9 mouse cellular contexts compared by ENCODE assay signal in the genomic region with DNA sequence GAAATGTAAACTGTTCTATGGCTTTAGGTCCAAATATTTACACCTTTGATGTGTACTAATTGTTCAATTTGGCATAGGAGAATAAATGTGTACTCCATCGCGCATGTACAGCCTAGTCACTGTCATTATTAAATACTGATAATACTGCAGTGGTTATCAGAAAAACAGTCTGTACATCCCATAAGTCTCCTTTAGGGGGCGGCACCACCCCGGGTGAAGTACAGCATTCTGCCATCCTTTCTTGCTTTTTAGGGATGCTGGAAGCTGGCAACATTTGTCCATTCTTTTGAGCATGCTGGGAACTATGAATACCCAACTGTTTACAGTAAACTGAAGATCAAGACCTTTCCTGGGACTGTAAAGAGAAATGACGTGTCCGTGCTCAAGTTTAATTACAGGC.
DNase-seq lines count a peak whose midpoint lies in the region; ATAC-seq lines count a peak whose summit lies in the region.
"Had no signal": no experiment of that assay in that cellular context is flagged by ENCODE, and none has a peak within 500 bp of the region (broad histone marks: within the 10 kb centered on the region; RNA-seq: fewer than 3 reads in every experiment).

No protein-coding gene starts in this region.

- peak; percentile 51 for DNase-seq in midbrain, embryonic 14.5 days
- DNase-seq in midbrain, embryonic 10.5 days (ENCODE audit: low spot score) = no peak
- peak; percentile 42 for DNase-seq in cerebellum, adult 11-12 months
- DNase-seq in layer of hippocampus, adult 9-10 months (ENCODE audit: low spot score) = peak; percentile 25
- DNase-seq in right cerebral cortex, postnatal 36 days (ENCODE audit: low spot score in 2 of 2) = peak; percentile 12 to 15
- no peak for DNase-seq in gastrocnemius, adult 18-20 months (ENCODE audit: low spot score)
- DNase-seq in hindbrain, embryonic 10.5 days (ENCODE audit: low spot score) = no peak
- DNase-seq: liver, embryonic 13.5 days had no signal

- H3K4me2 ChIP-seq in midbrain, embryonic 14.5 days (ENCODE audit: low read length) = no peak overlapping the region
- H3K4me2 ChIP-seq in hindbrain, embryonic 16.5 days (ENCODE audit: low read length) = no peak overlapping the region
- H3K4me2 ChIP-seq: liver, embryonic 13.5 days had no signal

- no peak overlapping the region for H3K9ac ChIP-seq in midbrain, embryonic 14.5 days (replicated peaks; ENCODE audit: low read length)
- no peak overlapping the region for H3K9ac ChIP-seq in hindbrain, embryonic 16.5 days (ENCODE audit: low read depth, low read length)
- H3K9ac ChIP-seq: liver, embryonic 13.5 days had no signal

- H3K36me3 ChIP-seq in midbrain, embryonic 14.5 days (ENCODE audit: control insufficient read depth, insufficient read depth, low read length) = no peaks in the 10 kb centered on the region
- H3K36me3 ChIP-seq in midbrain, embryonic 10.5 days = no peaks in the 10 kb centered on the region
- H3K36me3 ChIP-seq in hindbrain, embryonic 16.5 days (ENCODE audit: control insufficient read depth, insufficient read depth, low read length) = no peaks in the 10 kb centered on the region
- no peaks in the 10 kb centered on the region for H3K36me3 ChIP-seq in hindbrain, embryonic 10.5 days
- H3K36me3 ChIP-seq: liver, embryonic 13.5 days had no signal

- H3K27ac ChIP-seq in midbrain, embryonic 14.5 days (replicated peaks; ENCODE audit: low read depth, low read length) = no peak overlapping the region
- no peak overlapping the region for H3K27ac ChIP-seq in midbrain, embryonic 10.5 days (replicated peaks)
- no peak overlapping the region for H3K27ac ChIP-seq in hindbrain, embryonic 16.5 days (ENCODE audit: low read depth, low read length)
- no peak overlapping the region for H3K27ac ChIP-seq in hindbrain, embryonic 10.5 days
- H3K27ac ChIP-seq: liver, embryonic 13.5 days had no signal

- ATAC-seq in midbrain, embryonic 14.5 days (ENCODE audit: low FRiP score, low TSS enrichment) = no peak
- no peak for ATAC-seq in hindbrain, embryonic 16.5 days

- WGBS in midbrain, embryonic 14.5 days = 69% methylated on average over 6 of the region's 6 CpGs
- 72% methylated on average over 6 of the region's 6 CpGs for WGBS in midbrain, embryonic 10.5 days
- WGBS in hindbrain, embryonic 16.5 days = 63% methylated on average over 6 of the region's 6 CpGs
- WGBS in hindbrain, embryonic 10.5 days = 67% methylated on average over 6 of the region's 6 CpGs

- H3K4me3 ChIP-seq in midbrain, embryonic 14.5 days (replicated peaks; ENCODE audit: low read depth, low read length) = no peak overlapping the region
- H3K4me3 ChIP-seq in midbrain, embryonic 10.5 days = no peak overlapping the region
- H3K4me3 ChIP-seq in hindbrain, embryonic 16.5 days (ENCODE audit: low read length) = no peak overlapping the region
- H3K4me3 ChIP-seq in hindbrain, embryonic 10.5 days = no peak overlapping the region
- H3K4me3 ChIP-seq: liver, embryonic 13.5 days had no signal

- no peaks in the 10 kb centered on the region for H3K27me3 ChIP-seq in midbrain, embryonic 14.5 days (ENCODE audit: control insufficient read depth, insufficient read depth, low read length)
- H3K27me3 ChIP-seq in midbrain, embryonic 10.5 days (ENCODE audit: low read depth, poor library complexity, severe bottlenecking) = no peaks in the 10 kb centered on the region
- no peaks in the 10 kb centered on the region for H3K27me3 ChIP-seq in hindbrain, embryonic 16.5 days (replicated peaks; ENCODE audit: control insufficient read depth, insufficient read depth, low read length)
- no peaks in the 10 kb centered on the region for H3K27me3 ChIP-seq in hindbrain, embryonic 10.5 days (ENCODE audit: insufficient read depth, poor library complexity, severe bottlenecking)
- H3K27me3 ChIP-seq: liver, embryonic 13.5 days had no signal

- H3K4me1 ChIP-seq in midbrain, embryonic 14.5 days (ENCODE audit: control insufficient read depth, insufficient read depth, low read length) = no peaks in the 10 kb centered on the region
- H3K4me1 ChIP-seq in midbrain, embryonic 10.5 days = no peaks in the 10 kb centered on the region
- no peaks in the 10 kb centered on the region for H3K4me1 ChIP-seq in hindbrain, embryonic 16.5 days (ENCODE audit: control insufficient read depth, insufficient read depth, low read depth, low read length)
- no peaks in the 10 kb centered on the region for H3K4me1 ChIP-seq in hindbrain, embryonic 10.5 days (replicated peaks)
- H3K4me1 ChIP-seq: liver, embryonic 13.5 days had no signal

- H3K9me3 ChIP-seq in midbrain, embryonic 14.5 days (ENCODE audit: control insufficient read depth, low read length) = no peaks in the 10 kb centered on the region
- no peaks in the 10 kb centered on the region for H3K9me3 ChIP-seq in midbrain, embryonic 10.5 days (replicated peaks)
- H3K9me3 ChIP-seq in hindbrain, embryonic 16.5 days (ENCODE audit: control insufficient read depth, low read length) = no peaks in the 10 kb centered on the region
- no peaks in the 10 kb centered on the region for H3K9me3 ChIP-seq in hindbrain, embryonic 10.5 days
- H3K9me3 ChIP-seq: liver, embryonic 13.5 days had no signal

Comparison
In these comparisons a context has a peak if more than half of its experiments do, and no peak if none do; other contexts are left out.
1. DNase-seq: peak in midbrain, embryonic 14.5 days (single experiment), cerebellum, adult 11-12 months (single experiment), layer of hippocampus, adult 9-10 months (single experiment) and right cerebral cortex, postnatal 36 days (2 of 2); none in midbrain, embryonic 10.5 days (single experiment), gastrocnemius, adult 18-20 months (single experiment) and hindbrain, embryonic 10.5 days (single experiment).